Mouse (Mus musculus) olfactory bulb, adult 2 months (tissue): ENCODE measurements around the gene 4930523C07Rik.

ENCODE experiments used
- CTCF ChIP-seq: fragments of 200-500 bp; IDR thresholded peaks from 2 replicates; pipeline ENCODE4 v1.5.1; 2012; ENCODE audit warnings: low read depth, mild to moderate bottlenecking, low read length, moderate library complexity; ENCODE audit not compliant: insufficient read depth
- POLR2A ChIP-seq: fragments of 200-500 bp; IDR thresholded peaks from 2 replicates; pipeline ENCODE4 v1.6.1; 2012; ENCODE audit warnings: mild to moderate bottlenecking, low read depth, low read length, moderate library complexity; ENCODE audit not compliant: insufficient read depth

- TF ChIP-seq CTCF: no peak
- TF ChIP-seq POLR2A: no peak
Measured at GRCm38 (mm10) chr1:160033948-160034598, 10.1 kb upstream of the 4930523C07Rik start.
